Mouse (Mus musculus): Measurements from ENCODE around the gene Rbm39. TPM values are rescaled to one million over a fixed set of nuclear protein-coding genes. Genes with fewer than 3 reads are reported as not detected.

The Rbm39 gene
- total RNA-seq (2021) = 100 to 1,000 TPM in 1 of 2 experiments, 10 to 100 TPM in 1; 99.7 to 123 TPM
- long read RNA-seq, experiment 1, transcript Rbm39-225 (18 exons, 2,120 nt) = minor isoform, 7 of 107 reads
- long read RNA-seq, experiment 1, transcript Rbm39-203 (17 exons, 2,810 nt) = major isoform, 37 of 107 reads
- long read RNA-seq, experiment 1, transcript Rbm39-201 (17 exons, 2,711 nt) = minor isoform, 32 of 107 reads
- long read RNA-seq, experiment 1, partial matches to known transcripts = 6 of 107 reads
- long read RNA-seq, experiment 1, other reads (novel, unspliced or antisense) = 24 of 107 reads
- long read RNA-seq, experiment 2, transcript Rbm39-201 (17 exons, 2,711 nt) = minor isoform, 35 of 117 reads
- long read RNA-seq, experiment 2, transcript Rbm39-225 (18 exons, 2,120 nt) = minor isoform, 10 of 117 reads
- long read RNA-seq, experiment 2, transcript Rbm39-203 (17 exons, 2,810 nt) = major isoform, 38 of 117 reads
- long read RNA-seq, experiment 2, partial matches to known transcripts = 5 of 117 reads
- long read RNA-seq, experiment 2, other reads (novel, unspliced or antisense) = 28 of 117 reads

DNA sequence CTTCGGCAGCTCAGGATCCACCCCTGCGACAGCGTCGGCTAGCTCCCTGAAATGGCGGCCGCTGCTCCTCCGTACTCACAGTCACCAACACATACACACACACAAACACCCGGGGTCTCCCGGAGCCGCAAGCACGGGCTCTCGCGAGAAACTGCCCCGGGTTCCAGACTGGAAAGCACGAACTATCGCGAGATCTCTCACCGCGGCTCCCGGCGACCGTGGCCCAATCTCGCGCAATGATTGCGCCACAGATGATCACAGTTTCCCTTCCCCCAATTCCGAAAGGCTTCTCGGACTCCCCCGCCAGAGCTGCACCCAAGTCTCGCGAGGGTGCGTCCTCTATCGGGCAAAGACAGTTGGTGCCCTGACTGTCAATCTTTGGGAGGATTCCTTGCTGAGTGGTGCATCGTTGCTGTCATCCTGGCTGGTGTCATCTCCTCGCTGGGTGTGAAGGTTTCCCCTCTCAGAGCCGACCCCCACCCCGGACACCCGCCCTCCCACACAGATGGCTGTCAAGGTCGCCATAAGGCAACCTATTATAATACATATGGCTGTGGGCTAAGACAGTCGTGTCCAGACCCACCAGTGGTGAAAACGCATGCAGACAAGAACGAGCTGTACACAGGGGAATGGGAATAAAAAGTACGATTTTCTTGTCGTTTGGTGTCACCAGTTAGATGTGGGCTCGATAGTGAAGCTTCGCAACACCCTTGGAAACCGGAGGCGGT lies at the start of gene Rbm39:
Gene Rbm39, minus strand, starts transcription at position 145 of the 728 bp plus-strand sequence.
- intact Hi-C loops (cut with DNase I; ENCODE audit: low total_unique reads) = no loop called here
- DNase-seq = peak; percentile 100

DNA sequence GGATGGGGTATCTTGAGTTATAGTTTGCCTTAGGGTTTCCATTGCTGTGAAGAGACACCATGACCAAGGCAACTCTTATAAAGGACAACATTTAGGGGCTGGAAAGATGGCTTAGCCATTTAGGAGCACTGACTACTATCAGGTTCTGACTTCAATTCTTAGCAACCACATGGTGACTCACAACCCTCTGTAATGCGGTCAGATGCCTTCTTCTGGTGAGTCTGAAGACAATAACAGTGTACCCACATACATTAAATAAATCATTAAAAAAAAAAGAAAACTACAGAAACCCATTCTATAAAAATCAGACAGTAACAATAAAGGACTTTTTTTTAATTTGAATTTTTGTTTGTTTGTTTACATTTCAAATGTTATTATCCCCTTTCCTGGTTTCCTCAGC lies 49.1 kb upstream of the Rbm39 start:
- DNase-seq = no peak
- intact Hi-C loops (cut with DNase I; ENCODE audit: low total_unique reads) = no loop called here

DNA sequence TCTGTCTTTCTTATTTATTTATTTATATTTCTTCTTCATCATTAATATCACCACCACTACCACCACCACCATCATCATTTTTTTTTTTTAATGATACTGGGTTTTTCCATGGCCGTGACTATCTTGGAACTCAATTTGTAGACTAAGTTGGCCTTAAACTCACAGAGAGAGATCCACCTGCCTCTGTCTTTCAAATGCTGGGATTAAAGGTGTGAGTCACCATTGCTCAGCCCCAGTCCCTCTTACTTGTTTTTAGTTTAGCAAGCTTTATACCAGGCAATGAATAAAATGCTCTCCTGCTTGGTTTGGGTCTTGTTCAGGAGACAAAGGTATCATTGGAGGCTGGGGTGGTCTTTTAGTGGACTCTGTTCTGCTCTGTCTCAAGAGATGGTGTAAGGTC lies 47.7 kb upstream of the Rbm39 start:
- intact Hi-C loops (cut with DNase I; ENCODE audit: low total_unique reads) = no loop called here
- no peak for DNase-seq

DNA sequence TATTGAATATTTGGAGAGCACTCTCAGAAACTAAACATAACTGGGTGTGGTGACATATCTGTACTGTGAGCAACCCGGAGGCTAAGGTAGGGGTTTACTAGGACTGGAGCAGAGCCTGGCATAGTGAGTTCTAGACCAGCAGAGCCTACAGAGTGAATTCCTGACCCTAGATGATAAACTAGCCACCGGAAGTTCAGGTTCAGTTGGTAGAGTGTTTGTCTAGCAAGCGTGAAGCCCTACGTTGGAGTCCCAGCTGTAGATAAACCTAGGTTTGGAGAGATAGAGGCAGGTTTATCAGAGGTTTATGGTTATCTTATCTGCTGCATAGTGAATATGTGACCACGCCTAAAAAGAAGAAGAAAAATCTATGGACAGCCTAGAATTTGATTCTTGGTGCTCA lies 44.0 kb upstream of the Rbm39 start:
- intact Hi-C loops (cut with DNase I; ENCODE audit: low total_unique reads) = no loop called here
- DNase-seq = no peak

DNA sequence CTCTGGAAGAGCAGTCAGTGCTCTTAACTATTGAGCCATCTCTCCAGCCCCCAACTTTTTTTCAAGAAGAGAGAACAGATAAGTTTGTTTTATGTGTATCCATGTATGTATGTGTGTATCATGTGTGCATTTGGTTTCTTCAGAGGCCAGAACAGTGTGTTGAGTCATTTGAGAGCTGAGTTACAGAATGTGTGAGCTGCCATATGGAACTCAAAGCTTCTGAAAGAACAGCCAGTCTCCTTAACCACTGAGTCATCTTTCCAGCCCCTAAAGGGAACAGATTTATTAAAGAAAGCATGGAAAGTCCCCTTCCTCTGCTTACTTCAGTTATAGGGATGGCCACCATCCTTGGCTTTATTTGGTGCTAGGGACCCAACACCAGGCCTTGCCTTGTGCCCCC lies 42.1 kb upstream of the Rbm39 start:
- intact Hi-C loops (cut with DNase I; ENCODE audit: low total_unique reads) = no loop called here
- DNase-seq = no peak

DNA sequence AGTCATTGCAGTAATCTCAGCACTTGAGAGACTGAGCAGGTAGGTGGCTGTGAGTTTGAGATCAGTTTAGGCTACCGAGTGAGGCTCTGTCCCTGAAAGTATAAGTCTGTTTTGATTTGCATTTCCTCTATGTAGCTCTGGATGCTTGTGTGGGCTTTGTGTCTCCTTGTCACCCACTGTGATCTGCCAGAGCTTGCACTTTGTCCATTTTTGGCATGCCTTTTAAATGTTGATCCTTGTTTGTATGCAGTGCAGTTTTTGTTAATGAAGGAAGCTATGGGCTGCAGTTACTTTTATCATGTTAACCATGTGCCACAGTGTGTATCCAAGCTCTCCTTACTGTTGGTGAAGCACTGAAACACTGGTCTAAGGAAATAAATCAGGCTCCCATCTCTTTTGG lies 37.7 kb upstream of the Rbm39 start:
- intact Hi-C loops (cut with DNase I; ENCODE audit: low total_unique reads) = no loop called here
- DNase-seq = no peak

DNA sequence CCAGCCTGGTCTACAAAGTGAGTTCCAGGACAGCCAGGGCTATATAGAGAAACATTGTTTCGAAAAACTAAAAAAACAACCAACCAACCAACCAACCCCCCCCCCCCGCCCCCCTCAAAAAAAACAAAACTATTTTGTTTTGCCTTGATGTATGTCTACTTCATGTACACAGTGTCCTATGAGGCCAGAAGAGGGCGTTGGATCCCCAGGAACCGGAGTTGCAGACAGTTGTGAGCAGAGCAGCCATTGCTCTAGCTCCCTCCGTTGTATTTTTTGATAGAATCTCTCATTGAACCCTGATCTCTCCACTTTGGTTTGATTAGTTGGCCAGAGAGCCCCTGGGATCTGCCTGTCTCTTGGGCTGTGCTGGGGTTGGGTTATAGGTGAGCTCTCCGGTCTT lies 23.9 kb upstream of the Rbm39 start:
- intact Hi-C loops (cut with DNase I; ENCODE audit: low total_unique reads) = no loop called here
- no peak for DNase-seq

DNA sequence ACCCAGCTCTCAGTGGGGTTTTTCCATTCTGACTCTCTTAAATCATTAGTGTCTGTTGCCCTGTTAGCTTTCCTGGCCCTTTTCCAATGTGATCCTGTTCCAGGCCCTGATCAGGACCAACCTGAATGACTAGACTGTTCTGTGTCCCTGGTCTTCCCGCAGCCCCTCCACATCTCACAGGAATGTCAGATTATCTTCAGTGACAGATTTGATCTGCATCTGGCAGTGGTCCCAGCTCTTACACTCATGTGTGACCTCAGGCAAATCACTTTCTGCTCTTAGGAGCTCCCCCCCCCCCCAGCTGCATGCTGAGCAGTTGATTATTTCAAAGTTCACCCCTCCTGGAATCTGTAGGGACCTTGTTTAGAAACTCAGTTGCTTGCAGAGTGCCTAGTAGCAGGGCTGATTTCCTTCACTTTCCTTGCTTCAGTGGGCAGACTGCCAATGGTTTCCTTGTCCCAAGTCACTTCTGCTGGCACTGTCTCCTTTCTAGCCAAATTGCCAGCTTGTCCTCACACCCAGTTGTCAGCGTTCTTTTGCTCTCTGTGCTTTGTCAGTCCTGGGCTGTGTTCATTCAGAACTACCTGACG lies 22.9 kb upstream of the Rbm39 start:
- intact Hi-C loops (cut with DNase I; ENCODE audit: low total_unique reads) = no loop called here
- peak; percentile 55 for DNase-seq

DNA sequence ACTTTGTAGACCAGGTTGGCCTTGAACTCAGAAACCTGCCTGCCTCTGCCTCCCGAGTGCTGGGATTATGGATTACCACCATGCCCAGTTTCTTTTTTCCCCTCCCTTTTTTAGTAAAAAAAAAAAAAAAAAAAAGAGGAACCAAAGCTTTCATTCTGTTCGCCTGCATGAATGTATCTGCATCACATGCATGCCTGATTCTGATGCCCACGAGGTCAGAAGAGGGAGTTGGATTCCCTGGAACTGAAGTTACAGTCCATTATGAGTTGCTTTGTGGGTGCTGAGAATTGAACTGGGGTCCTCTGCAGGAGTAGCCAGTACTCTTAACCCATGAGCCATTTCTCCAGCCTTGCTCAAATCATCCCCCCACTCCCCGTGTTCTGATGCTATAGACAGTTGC lies 21.4 kb upstream of the Rbm39 start:
- no peak for DNase-seq
- intact Hi-C loops (cut with DNase I; ENCODE audit: low total_unique reads) = no loop called here

DNA sequence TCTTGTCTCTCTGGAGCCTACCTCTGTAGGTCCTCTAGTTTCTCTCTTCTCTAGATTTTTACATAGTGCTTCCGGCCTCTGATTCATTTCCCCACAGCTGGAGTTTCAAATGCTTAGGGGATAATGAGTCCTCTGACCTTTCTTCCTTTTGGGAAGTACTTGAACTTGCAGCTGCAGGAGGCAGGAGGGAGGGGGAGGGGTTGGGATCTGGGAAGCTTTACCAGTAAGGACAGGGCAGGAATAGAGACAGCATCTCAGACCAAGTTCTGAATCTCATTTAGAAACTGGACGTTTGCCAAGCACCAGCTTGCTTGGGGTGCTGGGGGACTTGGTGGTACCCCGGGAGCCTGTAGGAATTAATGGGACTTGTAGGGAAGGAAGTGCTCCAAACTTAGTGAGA lies 19.9 kb upstream of the Rbm39 start:
- no peak for DNase-seq
- intact Hi-C loops (cut with DNase I; ENCODE audit: low total_unique reads) = no loop called here

DNA sequence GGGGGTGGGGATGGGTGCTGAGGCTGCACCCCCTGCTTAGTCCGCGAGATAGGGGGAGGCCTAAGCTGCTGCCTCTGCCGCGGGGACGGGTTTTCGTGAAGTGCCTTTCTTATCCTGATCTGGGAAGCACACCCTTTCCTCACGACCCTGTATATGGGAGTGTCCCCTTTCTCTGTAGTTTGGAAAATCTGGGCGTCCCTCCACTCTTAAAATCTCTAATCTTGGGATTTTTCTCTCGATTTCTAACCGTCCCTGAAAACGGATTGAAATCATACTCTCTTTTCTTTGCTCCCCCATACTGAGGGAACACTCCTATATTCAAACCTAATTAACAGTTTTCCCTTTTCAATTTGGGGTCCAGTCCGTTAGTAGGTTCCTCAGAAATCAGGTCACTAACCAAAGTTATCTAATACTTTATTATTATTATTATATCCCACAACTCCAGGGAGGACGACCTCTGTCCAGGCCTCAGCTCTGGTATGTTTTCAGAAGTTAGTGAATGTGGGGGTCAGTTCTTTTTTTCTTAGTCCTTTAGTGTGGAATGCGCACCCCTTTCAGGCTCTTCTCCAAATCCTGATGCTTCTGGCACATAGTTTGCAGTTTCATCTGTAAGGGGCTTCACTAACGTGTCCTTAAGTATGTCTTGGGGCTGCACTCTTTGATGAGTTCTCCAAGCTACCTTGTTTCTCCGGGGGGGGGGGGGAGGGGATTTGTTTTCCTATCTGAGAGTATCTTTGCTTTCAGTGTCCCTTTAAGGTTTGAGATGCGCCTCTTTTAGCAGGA lies 17.3 kb upstream of the Rbm39 start:
- intact Hi-C loops (cut with DNase I; ENCODE audit: low total_unique reads) = no loop called here
- DNase-seq = no peak

DNA sequence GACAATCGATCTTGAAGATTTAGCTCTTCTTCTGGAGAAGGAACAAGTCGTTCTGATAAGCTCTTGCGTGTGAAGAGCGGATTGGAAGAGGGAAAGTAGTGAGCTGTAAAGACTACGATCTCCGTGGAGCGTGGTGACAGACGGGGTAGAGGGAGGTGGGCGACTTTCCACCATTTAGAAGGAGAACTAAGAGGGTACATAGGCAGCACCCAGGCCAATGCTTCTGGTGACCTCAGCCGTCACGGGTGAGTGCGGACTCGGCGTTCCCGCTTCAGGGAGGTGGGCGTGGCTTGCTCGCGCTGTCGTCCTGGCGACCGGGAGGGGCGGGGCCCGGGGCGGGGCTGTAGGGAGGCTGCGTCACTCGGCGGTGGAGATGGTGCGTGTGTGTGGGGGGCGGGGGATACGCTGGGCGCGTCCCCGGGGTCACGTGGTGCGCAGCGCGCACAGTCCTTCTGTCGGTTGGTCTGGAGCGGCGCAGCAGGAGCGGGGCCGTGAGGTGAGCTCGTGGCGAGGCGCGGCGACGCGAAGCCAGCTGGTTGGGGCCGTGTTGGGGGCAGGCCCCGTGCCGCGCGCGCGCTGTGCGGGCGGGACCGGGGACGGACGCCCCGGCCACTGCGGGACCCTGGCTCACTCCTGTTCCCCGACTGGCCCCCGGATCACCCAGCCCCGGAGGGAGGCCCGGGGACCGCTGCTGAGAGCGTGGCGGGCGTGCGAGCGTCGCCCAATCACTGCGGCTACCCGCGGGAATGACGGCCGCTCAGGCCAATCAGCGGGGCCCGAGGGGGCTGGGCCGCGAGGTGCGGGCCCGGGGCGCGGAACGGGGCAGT lies 16.5 kb upstream of the Rbm39 start, which contains the start of gene Phf20:
Gene Phf20, plus strand, starts transcription at position 165 of the 827 bp plus-strand sequence.
- intact Hi-C loops (cut with DNase I; ENCODE audit: low total_unique reads) = no loop called here
- DNase-seq = peak; percentile 99

DNA sequence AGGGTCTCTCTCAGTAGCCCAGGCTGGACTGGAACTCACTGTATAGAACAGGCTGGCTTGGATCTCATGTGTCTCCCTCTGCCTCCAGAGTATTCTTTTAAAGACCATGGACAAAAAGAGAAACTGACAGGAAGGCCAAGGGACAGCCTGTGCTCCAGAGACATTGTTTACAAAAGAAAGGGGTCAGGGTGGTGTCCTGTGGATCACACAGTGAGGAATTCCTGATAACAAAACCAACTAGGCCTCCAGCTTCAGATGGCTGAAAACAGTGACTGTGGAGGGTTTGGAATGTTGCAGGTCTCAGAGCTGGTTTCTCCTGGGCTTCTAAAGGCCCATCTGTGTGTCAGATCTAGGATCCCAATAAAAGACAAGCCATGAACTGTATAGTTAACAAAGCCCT lies 14.5 kb upstream of the Rbm39 start:
- intact Hi-C loops (cut with DNase I; ENCODE audit: low total_unique reads) = no loop called here

DNA sequence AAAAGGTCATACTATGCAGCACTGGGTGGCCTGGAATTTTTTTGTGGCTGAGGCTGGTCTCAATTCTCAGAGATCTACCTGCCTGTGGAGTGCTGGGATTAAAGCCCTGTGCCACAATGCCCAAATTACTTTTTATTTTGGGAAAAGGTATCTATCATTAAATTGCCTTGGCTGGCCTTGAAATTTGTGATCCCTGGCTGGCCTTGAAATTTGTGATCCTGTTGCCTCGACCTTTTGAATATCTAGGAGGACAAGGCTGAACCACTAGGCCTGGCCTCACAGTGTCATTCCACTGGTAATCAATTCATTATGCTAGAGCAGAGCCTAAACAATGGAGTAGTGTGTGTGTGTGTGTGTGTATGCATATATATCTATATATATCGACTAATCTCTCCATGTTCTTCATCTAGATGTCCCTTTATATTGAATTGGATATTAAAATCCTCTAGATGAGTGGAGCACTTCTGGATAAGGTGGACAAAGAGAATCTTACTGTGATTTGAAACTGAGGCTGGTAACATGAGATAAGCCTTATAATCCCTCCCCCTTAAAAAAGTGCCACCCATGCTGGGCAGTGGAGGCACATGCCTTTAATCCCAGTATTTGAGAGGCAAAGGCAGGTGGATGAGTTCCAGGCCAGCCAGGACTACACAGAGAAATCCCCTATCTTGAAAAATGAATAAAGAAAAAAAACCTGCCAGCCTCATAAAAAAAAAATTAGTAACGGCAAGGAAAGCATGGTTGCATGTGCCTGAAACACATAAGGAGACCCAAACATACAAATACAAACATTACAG lies 13.2 kb upstream of the Rbm39 start:
- intact Hi-C loops (cut with DNase I; ENCODE audit: low total_unique reads) = no loop called here
- DNase-seq = no peak

More for the DNA sequence above, 14.5 kb upstream of the Rbm39 start:
- DNase-seq = no peak

DNA sequence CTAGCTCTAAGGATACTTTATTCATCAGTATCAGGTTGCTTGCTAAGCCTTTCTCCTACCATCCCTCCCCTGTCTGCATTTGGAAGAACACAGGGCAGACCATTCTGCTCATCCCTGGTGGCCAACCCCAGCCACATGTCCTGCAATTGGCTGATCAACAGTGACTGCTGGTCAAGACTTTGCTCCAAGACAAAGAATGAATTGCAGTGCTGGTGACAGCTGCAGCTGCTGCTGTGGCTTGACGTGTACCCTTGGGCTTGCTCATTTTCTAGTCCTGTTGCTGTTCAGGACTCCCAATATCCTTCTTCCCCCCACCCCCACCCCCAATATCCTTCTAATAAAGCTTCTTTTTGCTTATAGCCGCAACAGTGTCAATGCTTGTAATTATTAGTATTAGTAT lies 12.0 kb upstream of the Rbm39 start:
- intact Hi-C loops (cut with DNase I; ENCODE audit: low total_unique reads) = no loop called here
- no peak for DNase-seq

DNA sequence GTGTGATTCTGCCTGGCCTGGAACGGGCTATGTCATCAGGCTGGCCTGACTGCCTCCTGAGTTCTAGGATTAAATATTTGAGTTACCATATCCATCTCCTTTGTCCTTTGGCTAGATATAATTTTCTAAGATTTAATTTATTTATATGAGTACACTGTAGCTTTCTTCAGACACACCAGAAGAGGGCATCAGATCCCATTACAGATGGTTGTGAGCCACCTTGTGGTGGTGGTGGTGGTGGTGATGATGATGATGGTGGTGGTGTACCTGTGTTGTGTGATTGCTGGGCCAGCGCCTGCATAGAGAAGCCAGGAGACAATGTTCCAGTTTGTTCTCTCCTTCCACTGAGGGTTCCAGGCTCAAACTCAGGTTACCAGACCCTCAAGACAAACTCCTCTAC lies 11.5 kb upstream of the Rbm39 start:
- intact Hi-C loops (cut with DNase I; ENCODE audit: low total_unique reads) = no loop called here
- DNase-seq = no peak

DNA sequence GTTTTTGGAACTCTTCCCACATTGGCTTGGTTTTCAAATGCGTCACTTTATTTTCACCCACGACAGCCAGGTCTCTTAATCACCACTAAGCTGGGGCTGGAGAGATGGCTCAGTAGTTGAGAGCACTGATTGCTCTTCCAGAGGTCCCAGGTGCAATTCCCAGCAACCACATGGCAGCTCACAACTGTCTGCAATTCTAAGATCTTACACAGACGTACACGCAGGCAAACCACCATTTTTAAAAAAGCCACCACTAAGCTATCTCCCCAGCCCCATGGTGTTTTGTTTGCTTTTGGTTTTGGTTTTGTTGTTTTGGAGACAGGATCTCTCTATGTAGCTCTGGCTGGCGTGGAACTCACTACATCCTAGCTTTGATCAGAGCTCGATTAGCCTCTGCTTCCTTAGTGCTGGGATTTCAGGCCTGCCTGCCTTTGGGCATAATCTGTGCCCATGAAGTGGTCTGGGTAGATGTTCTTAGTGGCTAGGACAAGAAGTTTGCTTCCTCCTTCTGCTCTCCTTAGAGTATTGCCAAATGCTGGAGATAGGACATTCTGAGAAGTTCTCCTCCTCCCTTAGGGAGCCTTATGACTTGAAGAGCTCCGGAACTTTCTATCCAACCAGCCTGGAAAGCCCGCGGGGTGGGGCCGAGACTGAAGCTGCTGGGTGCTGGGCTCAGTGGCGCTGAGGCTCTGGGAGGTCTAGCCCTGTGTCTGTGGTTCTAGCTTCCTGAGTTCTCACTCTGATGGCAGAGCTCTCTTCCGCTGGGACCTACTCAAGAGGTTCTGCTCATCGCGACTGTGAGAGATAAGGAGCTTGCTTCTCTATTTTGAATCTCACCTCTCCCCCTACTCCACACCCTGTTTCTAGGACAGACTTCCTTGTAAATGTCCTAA lies 10.2 kb upstream of the Rbm39 start:
- no peak for DNase-seq
- intact Hi-C loops (cut with DNase I; ENCODE audit: low total_unique reads) = no loop called here
